Mouse (Mus musculus): ENCODE data around the gene Zscan21. TPM values are rescaled to one million over a fixed set of nuclear protein-coding genes. Genes with fewer than 3 reads are reported as not detected.
"Not testable (repeated sequence)": the region's sequence is repeated elsewhere in the genome, so short reads cannot be mapped to it uniquely, and the experiment has no call there.

The Zscan21 gene
- polyA plus RNA-seq, 1 experiment from 2014 or later = 15.4 TPM

DNA sequence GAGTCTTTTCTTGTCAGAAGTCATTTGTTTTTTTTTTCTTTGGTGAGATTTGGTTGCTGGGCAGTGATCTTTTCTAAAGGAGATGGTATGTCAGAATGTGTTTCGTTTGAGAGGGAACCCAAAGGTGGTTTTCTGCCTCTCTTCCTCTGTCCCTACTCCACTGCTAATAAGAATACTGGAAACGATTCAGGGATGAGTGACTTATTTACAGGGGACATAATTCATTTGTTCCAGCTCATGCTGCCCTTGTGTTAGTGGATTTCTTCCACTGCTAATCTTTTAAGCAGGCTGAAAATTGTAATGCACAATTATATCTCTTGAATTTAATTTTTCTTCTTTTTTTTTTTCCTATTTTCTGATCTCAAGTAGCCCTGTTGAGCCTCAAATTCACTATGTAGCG lies 29.9 kb upstream of the Zscan21 start:
- H3K9me3 ChIP-seq (replicated peaks) = no peaks in the 10 kb centered on the region
- 0 out of 2 replicates have a peak overlapping the region, but pooled peaks have one; percentile 6 for H3K4me3 ChIP-seq (replicated peaks)
- no peak for ATAC-seq (ENCODE audit: low read depth)
- H3K27me3 ChIP-seq = no peaks in the 10 kb centered on the region
- peaks cover 55% of the 10 kb centered on the region for H3K4me1 ChIP-seq (replicated peaks)
- no peak overlapping the region for H3K27ac ChIP-seq
- WGBS (ENCODE audit: insufficient replicate concordance) = 76% methylated on average over 3 of the region's 3 CpGs
- peaks cover 20% of the 10 kb centered on the region for H3K36me3 ChIP-seq
- DNase-seq = no peak
- H3K4me2 ChIP-seq = peak overlapping the region; percentile 80
- H3K9ac ChIP-seq = peak overlapping the region; percentile 96; the same call in 1 of the 2 replicates

GRCm38 (mm10) chr5:138088366-138088765 lies 28.3 kb upstream of the Zscan21 start:
- Histone ChIP-seq H3K27me3 (no peaks in the 10 kb centered on the region), H3K9ac (peak overlapping the region; percentile 44; the same call in 1 of the 2 replicates), H3K4me3 (replicated peaks) (no peak overlapping the region), H3K27ac (peak overlapping the region; percentile 58; the same call in 1 of the 2 replicates), H3K4me1 (replicated peaks) (peaks cover 54% of the 10 kb centered on the region), H3K9me3 (replicated peaks) (no peaks in the 10 kb centered on the region), H3K4me2 (peak overlapping the region; percentile 33), H3K36me3 (peaks cover 28% of the 10 kb centered on the region)
- DNase-seq (no peak), ATAC-seq (ENCODE audit: low read depth) (no peak)
- WGBS (ENCODE audit: insufficient replicate concordance) = 68% methylated on average over 3 of the region's 3 CpGs

GRCm38 (mm10) chr5:138089108-138089551 lies 27.6 kb upstream of the Zscan21 start:
- peak; percentile 25 for ATAC-seq (ENCODE audit: low read depth)
- no peaks in the 10 kb centered on the region for H3K27me3 ChIP-seq
- H3K27ac ChIP-seq = peak overlapping the region; percentile 58

GRCm38 (mm10) chr5:138090271-138090670 lies 26.4 kb upstream of the Zscan21 start:
- no peak overlapping the region for H3K4me2 ChIP-seq
- peaks cover 42% of the 10 kb centered on the region for H3K4me1 ChIP-seq (replicated peaks)
- no peak overlapping the region for H3K27ac ChIP-seq
- peaks cover 47% of the 10 kb centered on the region for H3K36me3 ChIP-seq
- H3K27me3 ChIP-seq = no peaks in the 10 kb centered on the region
- 68% methylated on average over 3 of the region's 3 CpGs for WGBS (ENCODE audit: insufficient replicate concordance)
- H3K9me3 ChIP-seq (replicated peaks) = no peaks in the 10 kb centered on the region
- no peak for DNase-seq
- H3K9ac ChIP-seq = no peak overlapping the region
- ATAC-seq (ENCODE audit: low read depth) = no peak
- no peak overlapping the region for H3K4me3 ChIP-seq (replicated peaks)

More at GRCm38 (mm10) chr5:138089108-138089551, 27.6 kb upstream of the Zscan21 start:
- peak overlapping the region; percentile 44 for H3K9ac ChIP-seq
- H3K4me3 ChIP-seq (replicated peaks) = peak overlapping the region; percentile 6; the same call in 1 of the 2 replicates
- peak overlapping the region; percentile 33; the same call in 1 of the 2 replicates for H3K4me2 ChIP-seq
- H3K4me1 ChIP-seq (replicated peaks) = peaks cover 47% of the 10 kb centered on the region
- no peak for DNase-seq
- peaks cover 36% of the 10 kb centered on the region for H3K36me3 ChIP-seq
- WGBS (ENCODE audit: insufficient replicate concordance) = 60% methylated on average over 6 of the region's 6 CpGs
- H3K9me3 ChIP-seq (replicated peaks) = no peaks in the 10 kb centered on the region

- 90% methylated on average over 5 of the region's 5 CpGs for WGBS (ENCODE audit: insufficient replicate concordance)
- H3K4me3 ChIP-seq (replicated peaks) = no peak overlapping the region
- H3K27ac ChIP-seq = no peak overlapping the region
- H3K9ac ChIP-seq = no peak overlapping the region
- H3K9me3 ChIP-seq (replicated peaks) = no peaks in the 10 kb centered on the region
- no peak overlapping the region for H3K4me2 ChIP-seq
- DNase-seq = no peak
- H3K27me3 ChIP-seq = no peaks in the 10 kb centered on the region
- peaks cover 52% of the 10 kb centered on the region for H3K36me3 ChIP-seq
- H3K4me1 ChIP-seq (replicated peaks) = peaks cover 38% of the 10 kb centered on the region
- ATAC-seq (ENCODE audit: low read depth) = no peak
Measured at GRCm38 (mm10) chr5:138090737-138091136, 26.0 kb upstream of the Zscan21 start.

DNA sequence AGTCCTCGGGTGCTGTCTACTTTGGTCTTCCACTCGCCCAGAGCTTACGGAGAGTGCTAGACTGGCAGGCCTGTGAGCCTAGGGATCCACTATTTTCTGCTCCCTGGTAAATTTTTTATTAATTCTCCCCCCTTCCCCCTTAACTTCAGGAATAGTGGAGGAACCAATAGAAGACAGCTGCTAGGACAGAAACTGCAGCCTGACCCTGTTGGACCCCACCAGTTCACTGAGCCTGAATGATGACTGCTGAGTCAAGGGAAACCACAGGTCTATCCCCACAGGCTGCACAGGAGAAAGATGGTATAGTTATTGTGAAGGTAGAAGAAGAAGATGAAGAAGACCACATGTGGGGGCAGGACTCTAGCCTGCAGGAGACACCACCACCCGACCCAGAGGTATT lies 23.9 kb upstream of the Zscan21 start:
- WGBS (ENCODE audit: insufficient replicate concordance) = 84% methylated on average over 4 of the region's 4 CpGs
- Histone ChIP-seq H3K36me3 (peaks cover 64% of the 10 kb centered on the region), H3K4me2 (no peak overlapping the region)

GRCm38 (mm10) chr5:138094474-138094873 lies 22.2 kb upstream of the Zscan21 start:
- H3K4me3 ChIP-seq (replicated peaks) = no peak overlapping the region
- no peaks in the 10 kb centered on the region for H3K9me3 ChIP-seq (replicated peaks)
- H3K27me3 ChIP-seq = no peaks in the 10 kb centered on the region
- H3K27ac ChIP-seq = no peak overlapping the region
- no peak overlapping the region for H3K4me2 ChIP-seq
- WGBS (ENCODE audit: insufficient replicate concordance) = 83% methylated on average over 6 of the region's 6 CpGs
- H3K36me3 ChIP-seq = peaks cover 69% of the 10 kb centered on the region
- DNase-seq (no peak), ATAC-seq (ENCODE audit: low read depth) (peak; percentile 76)
- peaks cover under 1% of the 10 kb centered on the region for H3K4me1 ChIP-seq (replicated peaks)
- H3K9ac ChIP-seq = no peak overlapping the region

More for the DNA sequence above, 23.9 kb upstream of the Zscan21 start:
- H3K27ac ChIP-seq = no peak overlapping the region
- peaks cover 17% of the 10 kb centered on the region for H3K4me1 ChIP-seq (replicated peaks)
- ATAC-seq (ENCODE audit: low read depth) (no peak), DNase-seq (no peak)
- no peak overlapping the region for H3K9ac ChIP-seq
- no peaks in the 10 kb centered on the region for H3K9me3 ChIP-seq (replicated peaks)
- H3K4me3 ChIP-seq (replicated peaks) = no peak overlapping the region
- no peaks in the 10 kb centered on the region for H3K27me3 ChIP-seq

- Histone ChIP-seq H3K4me2 (no peak overlapping the region), H3K4me1 (replicated peaks) (no peaks in the 10 kb centered on the region), H3K27ac (no peak overlapping the region), H3K4me3 (replicated peaks) (no peak overlapping the region), H3K9ac (no peak overlapping the region), H3K36me3 (peaks cover 45% of the 10 kb centered on the region), H3K9me3 (replicated peaks) (no peaks in the 10 kb centered on the region), H3K27me3 (no peaks in the 10 kb centered on the region)
- DNase-seq (no peak), ATAC-seq (ENCODE audit: low read depth) (no peak)
- 80% methylated on average over 2 of the region's 2 CpGs for WGBS (ENCODE audit: insufficient replicate concordance)
Measured at GRCm38 (mm10) chr5:138104976-138105375, 11.7 kb upstream of the Zscan21 start.

DNA sequence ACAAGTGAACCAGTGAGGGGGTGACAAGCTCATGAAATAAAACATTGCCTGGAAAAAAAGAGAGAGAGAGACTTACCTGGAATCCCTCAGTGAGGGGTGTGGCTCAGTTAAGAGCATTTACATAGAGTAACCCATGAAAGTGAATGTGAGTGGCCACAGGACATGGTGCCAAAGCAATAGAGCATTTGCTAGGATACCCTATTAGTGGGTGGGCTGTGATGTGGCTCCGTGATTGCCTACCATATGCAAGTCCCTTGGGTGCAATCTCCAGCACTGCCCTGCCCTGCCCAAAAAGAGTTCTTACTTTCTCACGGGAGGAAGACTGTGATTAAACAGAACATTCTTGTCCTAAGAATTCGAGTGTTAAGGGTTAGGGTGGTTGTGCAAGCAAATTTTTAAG lies 9.6 kb upstream of the Zscan21 start:
- DNase-seq (no peak), ATAC-seq (ENCODE audit: low read depth) (no peak)
- peaks cover 23% of the 10 kb centered on the region for H3K36me3 ChIP-seq
- no peaks in the 10 kb centered on the region for H3K4me1 ChIP-seq (replicated peaks)
- no peak overlapping the region for H3K4me3 ChIP-seq (replicated peaks)
- H3K4me2 ChIP-seq = no peak overlapping the region
- no peak overlapping the region for H3K27ac ChIP-seq
- H3K9me3 ChIP-seq (replicated peaks) = no peaks in the 10 kb centered on the region
- WGBS (ENCODE audit: insufficient replicate concordance) = 50% methylated on average over 3 of the region's 3 CpGs
- H3K27me3 ChIP-seq = no peaks in the 10 kb centered on the region
- H3K9ac ChIP-seq = no peak overlapping the region

- WGBS (ENCODE audit: insufficient replicate concordance) = 58% methylated on average over 4 of the region's 4 CpGs
- H3K27ac ChIP-seq; H3K9ac ChIP-seq; H3K9me3 ChIP-seq (replicated peaks); H3K4me2 ChIP-seq; H3K4me3 ChIP-seq (replicated peaks); H3K36me3 ChIP-seq; H3K4me1 ChIP-seq (replicated peaks); DNase-seq; H3K27me3 ChIP-seq; ATAC-seq (ENCODE audit: low read depth): not testable (repeated sequence)
Measured at GRCm38 (mm10) chr5:138109847-138110396, 6.8 kb upstream of the Zscan21 start.

DNA sequence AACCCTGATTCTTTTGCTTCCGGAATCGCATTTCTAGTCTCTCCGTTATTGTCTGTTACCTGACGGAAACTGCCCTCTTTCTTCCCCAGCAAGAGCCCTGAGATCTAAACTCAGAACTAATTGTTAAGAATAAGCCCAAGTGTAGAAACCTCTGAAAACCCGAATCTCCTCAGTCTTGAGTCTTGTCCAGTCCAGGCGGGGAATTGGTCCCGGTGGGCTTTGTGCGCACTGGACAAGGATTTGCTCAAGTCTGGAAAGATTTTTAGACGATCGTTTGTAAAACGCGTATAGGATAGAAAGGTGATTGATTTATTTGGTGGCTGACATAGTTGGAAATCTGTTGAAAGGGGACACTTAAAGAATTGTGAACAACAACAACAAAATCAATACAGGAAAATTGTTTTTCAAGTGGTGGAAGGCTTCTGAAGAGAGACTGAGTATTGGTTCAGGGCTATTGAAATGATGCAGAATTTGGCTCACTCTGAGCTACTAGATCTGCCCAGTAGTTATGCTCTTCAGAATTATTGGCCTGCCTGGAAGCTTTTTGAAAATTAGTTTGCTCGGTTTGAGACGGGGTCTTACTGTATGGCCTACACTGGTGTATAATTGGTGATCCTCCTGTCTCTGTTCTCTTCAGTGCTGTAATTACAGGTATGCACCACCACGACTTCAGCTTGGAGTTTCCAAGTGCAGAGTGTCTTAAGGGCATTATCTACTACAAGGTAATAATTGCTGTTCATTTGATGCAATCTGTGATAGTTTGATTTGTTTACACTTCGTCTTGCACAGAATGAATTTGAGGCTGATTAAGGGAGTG lies 704 bp downstream of the Zscan21 start:
- no peaks in the 10 kb centered on the region for H3K27me3 ChIP-seq
- ATAC-seq (ENCODE audit: low read depth) (peak; percentile 28; the same call in 1 of the 2 replicates), DNase-seq (no peak)
- H3K9ac ChIP-seq = peak overlapping the region; percentile 77
- H3K27ac ChIP-seq = peak overlapping the region; percentile 91
- peaks cover 13% of the 10 kb centered on the region; the same call in 1 of the 2 replicates for H3K36me3 ChIP-seq
- no peaks in the 10 kb centered on the region for H3K9me3 ChIP-seq (replicated peaks)
- WGBS (ENCODE audit: insufficient replicate concordance) = 8% methylated on average over 16 of the region's 16 CpGs
- H3K4me1 ChIP-seq (replicated peaks) = peaks cover 37% of the 10 kb centered on the region
- peak overlapping the region; percentile 78 for H3K4me2 ChIP-seq
- peak overlapping the region; percentile 70 for H3K4me3 ChIP-seq (replicated peaks)

Data from liver, embryonic 13.5 days (tissue).